Mouse (Mus musculus) cerebellum, adult 8-10 months (tissue): ENCODE results near the gene AA986860.
A peak's percentile ranks its signal among the peaks of the same experiment; 100 is the strongest.

Experiments
- DNase-seq: peaks from one replicate; pipeline ENCODE4 v3.0.0; 2022

Gene AA986860

GRCm38 (mm10) chr1:130737411-130737881 is 5.7 kb downstream of the AA986860 start:
- no peak for DNase-seq

GRCm38 (mm10) chr1:130737916-130738315 is 6.1 kb downstream of the AA986860 start:
- DNase-seq, result no peak

GRCm38 (mm10) chr1:130738551-130739106 is 6.9 kb downstream of the AA986860 start:
- DNase-seq, result no peak

GRCm38 (mm10) chr1:130739636-130740035 is 7.9 kb downstream of the AA986860 start:
- no peak for DNase-seq

GRCm38 (mm10) chr1:130740227-130740648 is 8.5 kb downstream of the AA986860 start:
- DNase-seq, result peak; percentile 45

GRCm38 (mm10) chr1:130740781-130741720 is 9.3 kb downstream of the AA986860 start:
- DNase-seq, result no peak

GRCm38 (mm10) chr1:130742201-130742600 is 10.4 kb downstream of the AA986860 start:
- DNase-seq, result no peak

- DNase-seq, result no peak
Observed at GRCm38 (mm10) chr1:130743775-130744174, 12.0 kb downstream of the AA986860 start.

- DNase-seq, result no peak
Observed at GRCm38 (mm10) chr1:130744217-130744616, 12.4 kb downstream of the AA986860 start.

- no peak for DNase-seq
Observed at GRCm38 (mm10) chr1:130744961-130745360, 13.2 kb downstream of the AA986860 start.

GRCm38 (mm10) chr1:130745591-130745990 is 13.8 kb downstream of the AA986860 start:
- DNase-seq, result no peak

- DNase-seq, result no peak
Observed at GRCm38 (mm10) chr1:130746819-130747218, 15.0 kb downstream of the AA986860 start.

- DNase-seq, result no peak
Observed at GRCm38 (mm10) chr1:130759689-130760088, 27.9 kb downstream of the AA986860 start.

GRCm38 (mm10) chr1:130761597-130761996 is 29.8 kb downstream of the AA986860 start:
- no peak for DNase-seq

GRCm38 (mm10) chr1:130762045-130762760 is 30.4 kb downstream of the AA986860 start:
- DNase-seq, result no peak

GRCm38 (mm10) chr1:130764027-130764461 is 32.3 kb downstream of the AA986860 start:
- no peak for DNase-seq

- no peak for DNase-seq
Observed at GRCm38 (mm10) chr1:130767066-130767465, 35.3 kb downstream of the AA986860 start.

- no peak for DNase-seq
Observed at GRCm38 (mm10) chr1:130769925-130770324, 38.1 kb downstream of the AA986860 start.

- DNase-seq, result no peak
Observed at GRCm38 (mm10) chr1:130770487-130770886, 38.7 kb downstream of the AA986860 start.

- no peak for DNase-seq
Observed at GRCm38 (mm10) chr1:130770981-130771494, 39.3 kb downstream of the AA986860 start.

GRCm38 (mm10) chr1:130775234-130775633 is 43.5 kb downstream of the AA986860 start:
- DNase-seq, result no peak

- no peak for DNase-seq
Observed at GRCm38 (mm10) chr1:130775691-130776331, 44.0 kb downstream of the AA986860 start.
